Mouse (Mus musculus) bone marrow, adult 2 months (tissue): Measurements from ENCODE around the gene Icam1.

ENCODE experiments used
- CTCF ChIP-seq: fragments of 200-500 bp; IDR thresholded peaks from 2 replicates; pipeline ENCODE4 v1.5.1; 2011; ENCODE audit warnings: low read length, control low read depth; ENCODE audit not compliant: control insufficient read depth, insufficient read depth
- POLR2A ChIP-seq: fragments of 200-500 bp; IDR thresholded peaks from 2 replicates; pipeline ENCODE4 v1.6.1; 2011; ENCODE audit warnings: low read depth, mild to moderate bottlenecking, control low read depth, low read length, borderline replicate concordance; ENCODE audit not compliant: control insufficient read depth

DNA sequence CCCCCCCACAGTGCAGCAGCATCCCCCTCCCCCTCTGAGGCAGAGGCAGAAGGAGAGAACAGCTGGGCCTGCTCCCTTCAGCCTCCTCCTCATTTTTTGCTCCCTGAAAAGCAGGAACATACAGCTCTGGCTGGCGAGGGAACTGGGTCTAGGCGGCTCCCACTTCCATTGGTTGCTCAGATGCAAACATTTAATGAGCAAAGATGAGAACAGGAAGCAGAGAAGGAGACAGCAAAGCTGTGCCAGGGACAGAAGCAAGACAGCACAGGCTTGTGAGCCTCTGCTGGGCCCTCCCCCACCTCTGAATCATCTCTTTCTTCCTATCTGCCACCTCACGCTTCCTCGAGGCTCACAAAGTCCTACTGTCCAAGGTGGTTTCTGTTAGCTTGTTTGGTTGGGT, 25.5 kb downstream of the Icam1 start:
- TF ChIP-seq CTCF (no peak), POLR2A (no peak)
